Mouse (Mus musculus) MEL (cell line): ENCODE results near the gene Dqx1. TPM values are rescaled to one million over a fixed set of nuclear protein-coding genes. Genes with fewer than 3 reads are reported as not detected.

ENCODE experiments used
- DNase-seq: peaks from one replicate; pipeline ENCODE4 v3.0.0; 2011; ENCODE audit warnings: low read depth, low spot score
- H3K27ac ChIP-seq: 2 replicates; pipeline ENCODE4 v1.5.1; 2012; ENCODE audit warnings: low read depth, mild to moderate bottlenecking, control low read depth, low read length, moderate library complexity; ENCODE audit not compliant: control insufficient read depth
- H3K27me3 ChIP-seq, 2 experiments: fragments of 150-350 bp in 1 of 2; sonication (generic) in 1 of 2; 2 replicates each; pipeline ENCODE4 v1.6.1; 2012; ENCODE audit warnings: low read length in 2 of 2, mild to moderate bottlenecking in 2 of 2, improper control_type of control experiment in 1 of 2, moderate library complexity in 1 of 2; ENCODE audit not compliant: insufficient read depth in 2 of 2, control insufficient read depth in 1 of 2
- H3K36me3 ChIP-seq, 2 experiments: 2 replicates each; pipeline ENCODE4 v1.6.1; 2012 to 2014; ENCODE audit warnings: low read length in 2 of 2, improper control_type of control experiment in 1 of 2, inconsistent platforms in 1 of 2, mild to moderate bottlenecking in 1 of 2; ENCODE audit not compliant: insufficient read depth in 2 of 2, control insufficient read depth in 1 of 2
- H3K4me1 ChIP-seq, 2 experiments: fragments of 150-350 bp in 1 of 2; sonication (generic) in 1 of 2; 2 replicates each; pipeline ENCODE4 v1.6.1; 2012; ENCODE audit warnings: low read length in 2 of 2, improper control_type of control experiment in 1 of 2, mild to moderate bottlenecking in 1 of 2; ENCODE audit not compliant: insufficient read depth in 2 of 2, control insufficient read depth in 1 of 2
- H3K4me3 ChIP-seq, 2 experiments: fragments of 150-350 bp in 1 of 2; sonication (generic) in 1 of 2; 2 replicates each; pipeline ENCODE4 v1.5.1; 2012; ENCODE audit warnings: low read depth in 2 of 2, low read length in 2 of 2, mild to moderate bottlenecking in 2 of 2, moderate library complexity in 2 of 2, control low read depth in 1 of 2, improper control_type of control experiment in 1 of 2; ENCODE audit not compliant: control insufficient read depth in 1 of 2, insufficient read depth in 1 of 2
- H3K79me2 ChIP-seq: 2 replicates; pipeline ENCODE4 v1.6.1; 2012; ENCODE audit warnings: mild to moderate bottlenecking, low read length, moderate library complexity; ENCODE audit not compliant: control insufficient read depth, poor library complexity, insufficient read depth
- H3K9ac ChIP-seq: 2 replicates; pipeline ENCODE4 v1.6.1; 2012; ENCODE audit warnings: low read depth, mild to moderate bottlenecking, control low read depth, low read length, moderate library complexity; ENCODE audit not compliant: control insufficient read depth, poor library complexity, severe bottlenecking
- H3K9me3 ChIP-seq: fragments of 150-350 bp; sonication (generic); replicated peaks from 2 replicates; pipeline ENCODE4 v1.6.1; 2012; ENCODE audit warnings: mild to moderate bottlenecking, low read length, improper control_type of control experiment, moderate library complexity; ENCODE audit not compliant: insufficient read depth
- BHLHE40 ChIP-seq: IDR thresholded peaks from 2 replicates; pipeline ENCODE4 v1.6.1; 2012; ENCODE audit warnings: low read depth, mild to moderate bottlenecking, inconsistent platforms, low read length, improper control_type of control experiment, borderline replicate concordance
- CHD1 ChIP-seq: IDR thresholded peaks from 2 replicates; pipeline ENCODE4 v1.6.1; 2012; ENCODE audit warnings: low read depth, mild to moderate bottlenecking, inconsistent platforms, low read length, improper control_type of control experiment
- E2F4 ChIP-seq: IDR thresholded peaks from 2 replicates; pipeline ENCODE4 v1.6.1; 2011; ENCODE audit warnings: low read depth, low read length, improper control_type of control experiment, borderline replicate concordance
- ELF1 ChIP-seq: IDR thresholded peaks from 2 replicates; pipeline ENCODE4 v1.6.1; 2014; ENCODE audit warnings: low read depth, mild to moderate bottlenecking, inconsistent platforms, low read length, improper control_type of control experiment, moderate library complexity
- EP300 ChIP-seq, 2 experiments: IDR thresholded peaks; 2 replicates each; pipeline ENCODE4 v1.6.1; 2011; ENCODE audit warnings: improper control_type of control experiment in 2 of 2, low read length in 2 of 2, low read depth in 1 of 2, mild to moderate bottlenecking in 1 of 2
- ETS1 ChIP-seq: IDR thresholded peaks from 2 replicates; pipeline ENCODE4 v1.6.1; 2012; ENCODE audit warnings: low read depth, mild to moderate bottlenecking, inconsistent platforms, low read length, improper control_type of control experiment, moderate library complexity
- GABPA ChIP-seq: IDR thresholded peaks from 2 replicates; pipeline ENCODE4 v1.6.1; 2012; ENCODE audit warnings: low read depth, mild to moderate bottlenecking, inconsistent platforms, low read length, improper control_type of control experiment, moderate library complexity
- GATA1 ChIP-seq: IDR thresholded peaks from 2 replicates; pipeline ENCODE4 v1.6.1; 2011; ENCODE audit warnings: low read depth, low read length, improper control_type of control experiment
- HCFC1 ChIP-seq: IDR thresholded peaks from 2 replicates; pipeline ENCODE4 v1.6.1; 2012; ENCODE audit warnings: low read depth, mild to moderate bottlenecking, inconsistent platforms, low read length, improper control_type of control experiment, moderate library complexity
- KAT2A ChIP-seq: conservative IDR thresholded peaks from 2 replicates; pipeline ENCODE4 v1.6.1; 2012; ENCODE audit warnings: low read depth, low read length, improper control_type of control experiment, inconsistent platforms
- MAFK ChIP-seq: IDR thresholded peaks from 2 replicates; pipeline ENCODE4 v1.6.1; 2011; ENCODE audit warnings: low read depth, mild to moderate bottlenecking, low read length, improper control_type of control experiment, borderline replicate concordance
- MAX ChIP-seq: IDR thresholded peaks from 2 replicates; pipeline ENCODE4 v1.6.1; 2011; ENCODE audit warnings: low read length, improper control_type of control experiment
- MAZ ChIP-seq: IDR thresholded peaks from 2 replicates; pipeline ENCODE4 v1.6.1; 2012; ENCODE audit warnings: low read depth, mild to moderate bottlenecking, inconsistent platforms, low read length, improper control_type of control experiment
- MEF2A ChIP-seq: IDR thresholded peaks from 2 replicates; pipeline ENCODE4 v1.6.1; 2014; ENCODE audit warnings: low read depth, mild to moderate bottlenecking, inconsistent platforms, low read length, improper control_type of control experiment; ENCODE audit not compliant: poor library complexity, insufficient replicate concordance, severe bottlenecking; ENCODE audit errors: extremely low read depth
- MXI1 ChIP-seq: IDR thresholded peaks from 2 replicates; pipeline ENCODE4 v1.6.1; 2011; ENCODE audit warnings: mild to moderate bottlenecking, low read depth, low read length, improper control_type of control experiment
- MYB ChIP-seq: IDR thresholded peaks from 2 replicates; pipeline ENCODE4 v1.6.1; 2011; ENCODE audit warnings: mild to moderate bottlenecking, low read depth, low read length, improper control_type of control experiment
- NELFE ChIP-seq: IDR thresholded peaks from 2 replicates; pipeline ENCODE4 v1.6.1; 2011; ENCODE audit warnings: low read depth, low read length, improper control_type of control experiment
- POLR2AphosphoS2 ChIP-seq: IDR thresholded peaks from 2 replicates; pipeline ENCODE4 v1.6.1; 2011; ENCODE audit warnings: low read length, improper control_type of control experiment
- POLR2AphosphoS5 ChIP-seq: IDR thresholded peaks from 2 replicates; pipeline ENCODE4 v1.6.1; 2012; ENCODE audit warnings: low read depth, borderline replicate concordance, mild to moderate bottlenecking, inconsistent platforms, low read length, moderate library complexity, mixed read lengths
- RCOR1 ChIP-seq: IDR thresholded peaks from 2 replicates; pipeline ENCODE4 v1.6.1; 2012; ENCODE audit warnings: low read depth, mild to moderate bottlenecking, inconsistent platforms, low read length, improper control_type of control experiment
- SIN3A ChIP-seq: IDR thresholded peaks from 2 replicates; pipeline ENCODE4 v1.6.1; 2012; ENCODE audit warnings: low read length, improper control_type of control experiment, inconsistent platforms
- TAL1 ChIP-seq: IDR thresholded peaks from 2 replicates; pipeline ENCODE4 v1.6.1; 2012; ENCODE audit warnings: mild to moderate bottlenecking, inconsistent platforms, low read length, moderate library complexity, mixed read lengths
- TBP ChIP-seq: IDR thresholded peaks from 2 replicates; pipeline ENCODE4 v1.8.0; 2011; ENCODE audit warnings: low read depth, low read length, improper control_type of control experiment
- TCF12 ChIP-seq: IDR thresholded peaks from 2 replicates; pipeline ENCODE4 v1.6.1; 2014; ENCODE audit warnings: low read depth, mild to moderate bottlenecking, inconsistent platforms, low read length, improper control_type of control experiment, moderate library complexity
- UBTF ChIP-seq: IDR thresholded peaks from 2 replicates; pipeline ENCODE4 v1.6.1; 2012; ENCODE audit warnings: low read depth, mild to moderate bottlenecking, inconsistent platforms, low read length, improper control_type of control experiment, moderate library complexity, borderline replicate concordance; ENCODE audit not compliant: insufficient read depth
- USF1 ChIP-seq: IDR thresholded peaks from 2 replicates; pipeline ENCODE4 v1.6.1; 2014; ENCODE audit warnings: low read depth, mild to moderate bottlenecking, inconsistent platforms, low read length, improper control_type of control experiment, moderate library complexity
- ZKSCAN1 ChIP-seq: IDR thresholded peaks from 2 replicates; pipeline ENCODE4 v1.6.1; 2012; ENCODE audit warnings: low read depth, mild to moderate bottlenecking, inconsistent platforms, low read length, improper control_type of control experiment, moderate library complexity
- ZMIZ1 ChIP-seq: IDR thresholded peaks from 2 replicates; pipeline ENCODE4 v1.6.1; 2012; ENCODE audit warnings: low read depth, mild to moderate bottlenecking, inconsistent platforms, low read length, improper control_type of control experiment, moderate library complexity
- ZNF384 ChIP-seq: IDR thresholded peaks from 2 replicates; pipeline ENCODE4 v1.6.1; 2012; ENCODE audit warnings: low read depth, mild to moderate bottlenecking, inconsistent platforms, low read length, improper control_type of control experiment
- polyA plus RNA-seq, 2 experiments: library from polyadenylated mRNA; stranded (reverse) in 1 of 2; unstranded in 1 of 2; fragments of >175 nt in 1 of 2; fragments of >200 nt in 1 of 2; gene quantifications; 2 replicates each; pipeline versions ENCODE4 v1.2.1 to v1.2.4; 2012; ENCODE audit warnings: low replicate concordance in 2 of 2, low read depth in 1 of 2; ENCODE audit not compliant: insufficient read length in 2 of 2, insufficient read depth in 1 of 2, missing spikeins in 1 of 2
- total RNA-seq: library from RNA; depleted of rRNA; stranded (reverse); fragments of 300-350 nt; gene quantifications from 2 replicates; pipeline ENCODE4 v1.2.3, GENCODE M21; 2012

The Dqx1 gene
- total and polyA plus RNA-seq, 3 experiments, result 1.3 to 3.4 TPM; not detected in 1

DNA sequence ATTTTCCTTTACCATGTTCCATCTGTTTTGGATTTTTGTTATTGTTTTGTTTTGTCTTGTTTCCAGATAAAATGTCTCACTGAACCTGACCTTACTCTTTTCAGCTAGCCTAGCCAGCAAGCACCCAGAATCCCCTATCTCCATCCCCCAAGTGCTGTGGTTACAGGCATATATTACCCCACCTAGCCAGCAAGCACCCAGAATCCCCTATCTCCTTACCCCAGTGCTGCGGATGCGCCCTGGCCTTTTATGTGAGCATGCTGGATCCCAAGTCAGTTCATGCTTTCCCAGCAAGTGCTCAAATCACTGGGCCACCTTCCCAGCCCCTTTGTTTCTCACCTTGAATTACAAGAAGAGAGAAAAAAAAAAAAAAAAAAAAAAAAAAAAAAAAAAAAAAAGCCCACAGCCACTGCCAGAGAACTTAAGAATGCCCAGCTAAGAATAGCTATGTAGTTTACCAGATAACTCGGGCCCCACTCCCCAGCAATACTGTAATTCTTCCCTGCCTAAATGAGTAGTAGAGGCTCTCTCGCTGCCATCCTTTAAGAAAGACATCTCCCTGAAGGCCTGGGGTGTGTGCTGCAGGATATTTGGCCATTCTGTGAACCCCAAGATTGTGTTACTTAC, 54.0 kb downstream of the Dqx1 start:
- TF ChIP-seq ZKSCAN1, result no peak
- TF ChIP-seq ZNF384, result peak; percentile 78
- no peak for TF ChIP-seq MYB
- TF ChIP-seq RCOR1, result no peak
- no peak for TF ChIP-seq EP300 (IDR thresholded peaks at IDR 0.05; ENCODE audit: low read depth in 1 of 2, low read length in 2 of 2)
- no peak for TF ChIP-seq MAFK
- TF ChIP-seq ELF1, result no peak
- TF ChIP-seq NELFE, result no peak
- TF ChIP-seq TBP, result no peak
- peak; percentile 20; the same call in 1 of the 2 replicates for TF ChIP-seq TAL1
- Histone ChIP-seq H3K9me3 (no peaks in the 10 kb centered on the region), H3K9ac (no peak overlapping the region), H3K27me3 (no peaks in the 10 kb centered on the region), H3K36me3 (peaks cover 0 to 11% of the 10 kb centered on the region in 2 experiments; a peak in 3 of 4 replicates), H3K4me1 (peaks cover 0 to 3% of the 10 kb centered on the region in 2 experiments; a peak in 3 of 4 replicates), H3K27ac (no peak overlapping the region), H3K79me2 (peaks cover 29% of the 10 kb centered on the region), H3K4me3 (no peak overlapping the region)
- no peak for DNase-seq

- Histone ChIP-seq H3K79me2 (peaks cover 32% of the 10 kb centered on the region), H3K27me3 (no peaks in the 10 kb centered on the region), H3K36me3 (peaks cover 0 to 20% of the 10 kb centered on the region in 2 experiments; a peak in 3 of 4 replicates), H3K4me3 (peak within 1 kb of the TSS; percentile 89 to 94), H3K27ac (peak within 1 kb of the TSS; percentile 90), H3K4me1 (peaks cover 0 to 18% of the 10 kb centered on the region in 2 experiments; a peak in 3 of 4 replicates), H3K9me3 (no peaks in the 10 kb centered on the region), H3K9ac (peak within 1 kb of the TSS; percentile 88)
- DNase-seq, result peak; percentile 93
- TF ChIP-seq TCF12, result peak; percentile 61
- no peak for TF ChIP-seq GABPA
- peak; percentile 96 for TF ChIP-seq NELFE
- peak; percentile 87 for TF ChIP-seq HCFC1
- no peak for TF ChIP-seq TAL1
- TF ChIP-seq GATA1, result no peak
- TF ChIP-seq POLR2AphosphoS5, result no peak
- TF ChIP-seq E2F4, result no peak
- peak; percentile 58; the same call in 1 of the 2 replicates for TF ChIP-seq MAZ
- no peak for TF ChIP-seq MAFK
- TF ChIP-seq UBTF, result no peak
- TF ChIP-seq ELF1, result peak; percentile 98
- TF ChIP-seq USF1, result no peak
- TF ChIP-seq MXI1, result peak; percentile 88
- peak; percentile 95 for TF ChIP-seq POLR2AphosphoS2
- TF ChIP-seq SIN3A, result peak; percentile 92
- peak; percentile 72 for TF ChIP-seq ZMIZ1
- TF ChIP-seq MAX, result no peak; the same call in none of the 2 replicates
- TF ChIP-seq BHLHE40, result no peak
- peak; percentile 41; the same call in 1 of the 2 replicates for TF ChIP-seq ETS1
- TF ChIP-seq MEF2A, result no peak
- TF ChIP-seq RCOR1, result no peak
- TF ChIP-seq CHD1, result no peak
- TF ChIP-seq KAT2A, result no peak; the same call in 1 of the 2 replicates
Observed at GRCm38 (mm10) chr6:83115011-83115671, 57.5 kb downstream of the Dqx1 start, which contains the start of gene Mogs. Gene Mogs, plus strand, starts transcription at chr6:83115496.
